Mouse (Mus musculus): ENCODE measurements around the gene Riiad1.

DNA sequence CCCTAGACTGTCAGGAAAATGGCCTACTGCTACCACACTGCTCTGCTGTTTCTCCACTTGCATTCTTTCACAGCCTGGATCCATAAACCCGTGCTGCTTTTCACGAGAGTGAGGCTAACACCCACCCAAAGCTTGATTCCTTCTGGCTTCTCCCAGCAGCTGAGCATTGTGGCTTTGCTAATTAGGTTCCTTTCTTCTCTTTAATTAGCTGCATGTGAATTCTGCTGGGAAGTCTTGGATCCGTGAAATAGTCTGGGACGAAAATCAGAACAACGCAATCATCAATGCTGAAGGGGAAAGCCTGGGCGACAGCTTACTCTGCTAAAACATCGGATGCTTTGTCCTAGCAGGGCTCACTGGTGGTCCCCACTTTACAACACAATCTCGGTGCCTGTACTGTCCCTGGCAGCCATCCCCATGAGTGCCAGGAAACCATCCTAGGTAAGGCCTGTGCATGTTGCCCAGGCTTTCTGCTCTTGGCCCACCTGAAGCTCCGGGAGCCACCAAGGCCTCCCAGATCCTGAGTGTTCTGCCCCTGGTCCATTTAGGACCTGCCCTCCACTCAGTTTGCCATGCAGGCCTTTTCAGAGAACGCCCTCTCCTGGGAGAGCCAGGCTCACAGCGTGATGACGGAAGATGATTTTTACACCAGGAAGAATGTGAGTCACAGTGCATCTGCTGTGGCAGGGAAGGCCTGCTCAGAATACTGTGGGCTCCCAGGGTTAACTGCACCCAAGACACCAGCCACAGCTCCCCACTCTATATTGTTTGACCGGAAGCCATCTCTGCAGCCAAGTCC lies 14.3 kb downstream of the Riiad1 start:
- TF ChIP-seq POLR2A (IDR thresholded peaks at IDR 0.05; ENCODE audit: insufficient read depth, low read depth, low read length) = no peak
- no peak for TF ChIP-seq CTCF (IDR thresholded peaks at IDR 0.05; ENCODE audit: insufficient read depth, low read depth, low read length)

Data from olfactory bulb, adult 2 months (tissue).